Mouse (Mus musculus) spleen, embryonic (tissue): ENCODE results near the gene Vwc2l.

Experiments used
- CTCF ChIA-PET: fragments of 350-600 bp; sonication (Branson Sonifier 250); formaldehyde crosslinking; loops from one replicate; lab custom pipeline; 2022; lab: Charles Lee

Gene Vwc2l

GRCm38 (mm10) chr1:70725655-70726066 is at the start of gene Vwc2l:
Gene Vwc2l, plus strand, starts transcription at chr1:70725715.
- CTCF ChIA-PET, result no interaction called here

GRCm38 (mm10) chr1:70692529-70692928 is 33.0 kb upstream of the Vwc2l start:
- CTCF ChIA-PET, result no interaction called here

GRCm38 (mm10) chr1:70700270-70700669 is 25.2 kb upstream of the Vwc2l start:
- CTCF ChIA-PET, result no interaction called here

- CTCF ChIA-PET, result no interaction called here
Measured at GRCm38 (mm10) chr1:70703934-70704333, 21.6 kb upstream of the Vwc2l start.

GRCm38 (mm10) chr1:70705821-70706220 is 19.7 kb upstream of the Vwc2l start:
- CTCF ChIA-PET, result no interaction called here

- CTCF ChIA-PET, result no interaction called here
Measured at GRCm38 (mm10) chr1:70725045-70725444, 470 bp upstream of the Vwc2l start.

- CTCF ChIA-PET, result interaction anchor here (0.6 kb wide), 1 partner anchor 640 kb away, joined by 3 read pairs; no protein-coding TSS in a partner anchor
Measured at GRCm38 (mm10) chr1:70787146-70787545, 61.6 kb downstream of the Vwc2l start.

- CTCF ChIA-PET, result no interaction called here
Measured at GRCm38 (mm10) chr1:70791636-70792035, 66.1 kb downstream of the Vwc2l start.

- CTCF ChIA-PET, result no interaction called here
Measured at GRCm38 (mm10) chr1:70795094-70795493, 69.6 kb downstream of the Vwc2l start.

- CTCF ChIA-PET, result no interaction called here
Measured at GRCm38 (mm10) chr1:70803401-70803800, 77.9 kb downstream of the Vwc2l start.

- CTCF ChIA-PET, result no interaction called here
Measured at GRCm38 (mm10) chr1:70823111-70823510, 97.6 kb downstream of the Vwc2l start.

GRCm38 (mm10) chr1:70833262-70833661 is 107.7 kb downstream of the Vwc2l start:
- CTCF ChIA-PET, result no interaction called here

GRCm38 (mm10) chr1:70842222-70842621 is 116.7 kb downstream of the Vwc2l start:
- CTCF ChIA-PET, result no interaction called here

GRCm38 (mm10) chr1:70845276-70845675 is 119.8 kb downstream of the Vwc2l start:
- CTCF ChIA-PET, result no interaction called here

- CTCF ChIA-PET, result no interaction called here
Measured at GRCm38 (mm10) chr1:70851633-70852390, 126.3 kb downstream of the Vwc2l start.

- CTCF ChIA-PET, result no interaction called here
Measured at GRCm38 (mm10) chr1:70853446-70853845, 127.9 kb downstream of the Vwc2l start.

GRCm38 (mm10) chr1:70855912-70856311 is 130.4 kb downstream of the Vwc2l start:
- CTCF ChIA-PET, result no interaction called here

- CTCF ChIA-PET, result no interaction called here
Measured at GRCm38 (mm10) chr1:70861672-70862071, 136.2 kb downstream of the Vwc2l start.

GRCm38 (mm10) chr1:70866137-70866536 is 140.6 kb downstream of the Vwc2l start:
- CTCF ChIA-PET, result no interaction called here

- CTCF ChIA-PET, result no interaction called here
Measured at GRCm38 (mm10) chr1:70880496-70880895, 155.0 kb downstream of the Vwc2l start.

GRCm38 (mm10) chr1:70881269-70881668 is 155.8 kb downstream of the Vwc2l start:
- CTCF ChIA-PET, result no interaction called here

- CTCF ChIA-PET, result no interaction called here
Measured at GRCm38 (mm10) chr1:70884156-70884555, 158.6 kb downstream of the Vwc2l start.

- CTCF ChIA-PET, result no interaction called here
Measured at GRCm38 (mm10) chr1:70902311-70902710, 176.8 kb downstream of the Vwc2l start.

- CTCF ChIA-PET, result no interaction called here
Measured at GRCm38 (mm10) chr1:70907366-70907765, 181.9 kb downstream of the Vwc2l start.
